Mouse (Mus musculus) CH12.LX (cell line): ENCODE results near the gene Sgms1. TPM values are rescaled to one million over a fixed set of nuclear protein-coding genes. Genes with fewer than 3 reads are reported as not detected.

Experiments
- DNase-seq: peaks from one replicate; pipeline ENCODE4 v3.0.0-alpha.2; 2013; ENCODE audit errors: extremely low read depth
- H3K27ac ChIP-seq: 2 replicates; pipeline ENCODE4 v1.5.1; 2012; ENCODE audit warnings: low read depth, mild to moderate bottlenecking, control low read depth, moderate library complexity; ENCODE audit not compliant: insufficient read depth
- H3K27me3 ChIP-seq: replicated peaks from 2 replicates; pipeline ENCODE3; 2012; ENCODE audit warnings: inconsistent platforms
- H3K36me3 ChIP-seq, 2 experiments: replicated peaks in 1 of 2; 2 replicates each; pipeline versions ENCODE3 to v1.6.1; 2012; ENCODE audit warnings: inconsistent platforms in 1 of 2, low read length in 1 of 2, mild to moderate bottlenecking in 1 of 2, mixed read lengths in 1 of 2, moderate library complexity in 1 of 2; ENCODE audit not compliant: control insufficient read depth in 1 of 2, insufficient read depth in 1 of 2
- H3K4me1 ChIP-seq, 2 experiments: 2 replicates each; pipeline ENCODE4 v1.6.1; 2012; ENCODE audit warnings: inconsistent platforms in 1 of 2, moderate library complexity in 1 of 2; ENCODE audit not compliant: insufficient read depth in 2 of 2, control insufficient read depth in 1 of 2
- H3K4me2 ChIP-seq: 2 replicates; pipeline ENCODE4 v1.6.1; 2012; ENCODE audit warnings: low read depth, mild to moderate bottlenecking, control low read depth; ENCODE audit not compliant: poor library complexity, insufficient read depth, severe bottlenecking
- H3K4me3 ChIP-seq, 3 experiments: fragments of 150-350 bp in 1 of 3; sonication (generic) in 1 of 3; replicated peaks in 1 of 3; 2 replicates each; pipeline versions ENCODE3 to v1.5.1; 2011 to 2012; ENCODE audit warnings: low read depth in 2 of 3, low read length in 2 of 3, mild to moderate bottlenecking in 2 of 3, moderate library complexity in 2 of 3, control low read depth in 1 of 3, improper control_type of control experiment in 1 of 3, inconsistent platforms in 1 of 3, mixed read lengths in 1 of 3; ENCODE audit not compliant: poor library complexity in 1 of 3
- H3K79me2 ChIP-seq: replicated peaks from 2 replicates; pipeline ENCODE4 v1.6.1; 2012; ENCODE audit warnings: mild to moderate bottlenecking, moderate library complexity; ENCODE audit not compliant: control insufficient read depth, poor library complexity, insufficient read depth, severe bottlenecking; ENCODE audit errors: extremely low read depth
- H3K9ac ChIP-seq: 2 replicates; pipeline ENCODE4 v1.6.1; 2012; ENCODE audit warnings: low read depth, mild to moderate bottlenecking, control low read depth, moderate library complexity; ENCODE audit not compliant: insufficient read depth
- H3K9me3 ChIP-seq: replicated peaks from 2 replicates; pipeline ENCODE3; 2012; ENCODE audit warnings: low read length, inconsistent platforms, mixed read lengths
- BHLHE40 ChIP-seq: IDR thresholded peaks from 2 replicates; pipeline ENCODE4 v1.6.1; 2011; ENCODE audit warnings: mild to moderate bottlenecking, low read depth, low read length, improper control_type of control experiment
- CHD1 ChIP-seq: IDR thresholded peaks from 2 replicates; pipeline ENCODE4 v1.6.1; 2012; ENCODE audit warnings: low read depth, low read length, improper control_type of control experiment, inconsistent platforms
- CHD2 ChIP-seq: IDR thresholded peaks from 2 replicates; pipeline ENCODE4 v1.6.1; 2011; ENCODE audit warnings: low read length, improper control_type of control experiment
- E2F4 ChIP-seq: IDR thresholded peaks from 2 replicates; pipeline ENCODE4 v1.6.1; 2011; ENCODE audit warnings: low read depth, low read length, improper control_type of control experiment; ENCODE audit not compliant: insufficient replicate concordance
- ETS1 ChIP-seq: conservative IDR thresholded peaks from 2 replicates; pipeline ENCODE4 v1.6.1; 2012; ENCODE audit warnings: low read depth, mild to moderate bottlenecking, inconsistent platforms, low read length, improper control_type of control experiment, moderate library complexity
- GABPA ChIP-seq: IDR thresholded peaks from 2 replicates; pipeline ENCODE4 v1.6.1; 2012; ENCODE audit warnings: low read depth, low read length, improper control_type of control experiment, inconsistent platforms; ENCODE audit not compliant: insufficient replicate concordance
- IRF4 ChIP-seq: IDR thresholded peaks from 2 replicates; pipeline ENCODE4 v1.6.1; 2014; ENCODE audit warnings: low read depth, mild to moderate bottlenecking, inconsistent platforms, low read length, improper control_type of control experiment
- JUN ChIP-seq: IDR thresholded peaks from 2 replicates; pipeline ENCODE4 v1.6.1; 2011; ENCODE audit warnings: low read depth, mild to moderate bottlenecking, low read length, improper control_type of control experiment, moderate library complexity; ENCODE audit not compliant: insufficient read depth
- JUND ChIP-seq: conservative IDR thresholded peaks from 2 replicates; pipeline ENCODE4 v1.6.1; 2011; ENCODE audit warnings: low read depth, low read length, improper control_type of control experiment
- KAT2A ChIP-seq: IDR thresholded peaks from 2 replicates; pipeline ENCODE4 v1.6.1; 2012; ENCODE audit warnings: low read length, improper control_type of control experiment, inconsistent platforms; ENCODE audit not compliant: insufficient replicate concordance
- MAFK ChIP-seq: IDR thresholded peaks from 2 replicates; pipeline ENCODE4 v1.6.1; 2011; ENCODE audit warnings: low read length, improper control_type of control experiment; ENCODE audit not compliant: insufficient replicate concordance
- MAX ChIP-seq: IDR thresholded peaks from 2 replicates; pipeline ENCODE4 v1.6.1; 2011; ENCODE audit warnings: low read length, improper control_type of control experiment
- MAZ ChIP-seq: IDR thresholded peaks from 2 replicates; pipeline ENCODE4 v1.6.1; 2012; ENCODE audit warnings: low read depth, mild to moderate bottlenecking, inconsistent platforms, low read length, improper control_type of control experiment, moderate library complexity
- MEF2A ChIP-seq: IDR thresholded peaks from 2 replicates; pipeline ENCODE4 v1.6.1; 2014; ENCODE audit warnings: low read depth, mild to moderate bottlenecking, inconsistent platforms, low read length, improper control_type of control experiment, borderline replicate concordance
- NELFE ChIP-seq: IDR thresholded peaks from 2 replicates; pipeline ENCODE4 v1.6.1; 2011; ENCODE audit warnings: low read depth, low read length, improper control_type of control experiment
- PAX5 ChIP-seq: IDR thresholded peaks from 2 replicates; pipeline ENCODE4 v1.6.1; 2012; ENCODE audit warnings: low read length, inconsistent platforms, mixed read lengths
- RAD21 ChIP-seq: IDR thresholded peaks from 2 replicates; pipeline ENCODE4 v1.6.1; 2011; ENCODE audit warnings: low read depth, mild to moderate bottlenecking, low read length, improper control_type of control experiment, moderate library complexity
- RCOR1 ChIP-seq: conservative IDR thresholded peaks from 2 replicates; pipeline ENCODE4 v1.6.1; 2012; ENCODE audit warnings: low read depth, mild to moderate bottlenecking, inconsistent platforms, low read length, improper control_type of control experiment
- SIN3A ChIP-seq: IDR thresholded peaks from 2 replicates; pipeline ENCODE4 v1.6.1; 2012; ENCODE audit warnings: low read length, improper control_type of control experiment, inconsistent platforms
- TBP ChIP-seq: conservative IDR thresholded peaks from 2 replicates; pipeline ENCODE4 v1.6.1; 2011; ENCODE audit warnings: low read depth, low read length, improper control_type of control experiment
- TCF12 ChIP-seq: IDR thresholded peaks from 2 replicates; pipeline ENCODE4 v1.6.1; 2014; ENCODE audit warnings: low read depth, mild to moderate bottlenecking, inconsistent platforms, low read length, improper control_type of control experiment
- USF1 ChIP-seq: IDR thresholded peaks from 2 replicates; pipeline ENCODE4 v1.6.1; 2014; ENCODE audit warnings: low read depth, mild to moderate bottlenecking, inconsistent platforms, low read length, improper control_type of control experiment
- ZMIZ1 ChIP-seq: IDR thresholded peaks from 2 replicates; pipeline ENCODE4 v1.6.1; 2012; ENCODE audit warnings: low read depth, mild to moderate bottlenecking, inconsistent platforms, low read length, improper control_type of control experiment
- ZNF384 ChIP-seq: IDR thresholded peaks from 2 replicates; pipeline ENCODE4 v1.6.1; 2012; ENCODE audit warnings: low read depth, low read length, improper control_type of control experiment, inconsistent platforms
- dilution Hi-C: fragments of 300-500 bp; cut with MboI; formaldehyde crosslinking; loops from 2 replicates; pipeline ENCODE4 v1.14.3; 2020; ENCODE audit warnings: low sequenced_read_pairs; ENCODE audit not compliant: extremely low pct_unique_long_range_greater_than_20kb, extremely low pct_ligation_motif_present
- in situ Hi-C: fragments of 300-500 bp; cut with MboI; formaldehyde crosslinking; loops from 3 replicates; pipeline ENCODE4 v1.14.3; 2019; ENCODE audit warnings: low sequenced_read_pairs, low pct_ligation_motif_present, low pct_unique_long_range_greater_than_20kb, mixed read lengths
- polyA plus RNA-seq: library from polyadenylated mRNA; unstranded; fragments of >175 nt; gene quantifications from 2 replicates; pipeline ENCODE4 v1.2.1, GENCODE M21; 2012; ENCODE audit warnings: low read depth; ENCODE audit not compliant: insufficient read length
- total RNA-seq, 2 experiments: library from RNA; depleted of rRNA; stranded (reverse); fragments of 300-350 nt in 1 of 2; fragments of >200 nt in 1 of 2; gene quantifications; 2 replicates each; pipeline ENCODE4 v1.2.3; 2012 to 2014

Sgms1 gene
- total and polyA plus RNA-seq, 3 experiments, result 1.4 to 1.8 (median 1.8) TPM

- Histone ChIP-seq H3K27me3 (no peaks in the 10 kb centered on the region), H3K79me2 (no peaks in the 10 kb centered on the region), H3K4me3 (no peak overlapping the region), H3K36me3 (no peaks in the 10 kb centered on the region), H3K4me1 (no peaks in the 10 kb centered on the region), H3K4me2 (no peak overlapping the region), H3K27ac (no peak overlapping the region), H3K9ac (no peak overlapping the region), H3K9me3 (no peaks in the 10 kb centered on the region)
- TF ChIP-seq CHD1, result no peak
- TF ChIP-seq ZMIZ1, result no peak
- no peak for TF ChIP-seq MAFK
- TF ChIP-seq USF1, result no peak
- TF ChIP-seq MAX, result no peak
- no peak for TF ChIP-seq NELFE
- no peak for TF ChIP-seq ETS1
- no peak for TF ChIP-seq E2F4
- TF ChIP-seq TCF12, result no peak
- TF ChIP-seq MEF2A, result no peak
- TF ChIP-seq SIN3A, result no peak
- no peak for TF ChIP-seq CHD2
- TF ChIP-seq ZNF384, result no peak
- in situ Hi-C loops (no loop called here), dilution Hi-C loops (no loop called here)
- no peak for DNase-seq
Observed at GRCm38 (mm10) chr19:32365111-32365510, 24.4 kb downstream of the Sgms1 start.

GRCm38 (mm10) chr19:32363587-32363986 lies 25.9 kb downstream of the Sgms1 start:
- TF ChIP-seq MAX (no peak), RAD21 (no peak), NELFE (no peak), CHD2 (no peak), CHD1 (no peak), KAT2A (no peak), RCOR1 (no peak), JUN (no peak), SIN3A (no peak), IRF4 (no peak), JUND (no peak), MEF2A (no peak), PAX5 (no peak), GABPA (no peak), MAZ (no peak), TBP (no peak), BHLHE40 (no peak), ZMIZ1 (no peak)
- TF ChIP-seq, all 38 proteins: peak for 0
- H3K27me3 ChIP-seq, result no peaks in the 10 kb centered on the region
- H3K4me2 ChIP-seq, result no peak overlapping the region
- H3K4me3 ChIP-seq, result no peak overlapping the region
- in situ Hi-C loops (no loop called here), dilution Hi-C loops (no loop called here)
- H3K9me3 ChIP-seq, result no peaks in the 10 kb centered on the region
- no peak for DNase-seq
- no peaks in the 10 kb centered on the region for H3K4me1 ChIP-seq
- no peak overlapping the region for H3K27ac ChIP-seq
- H3K9ac ChIP-seq, result no peak overlapping the region
- H3K36me3 ChIP-seq, result no peaks in the 10 kb centered on the region
- H3K79me2 ChIP-seq, result no peaks in the 10 kb centered on the region
